Mouse (Mus musculus) hindbrain, postnatal 0 days (tissue): ENCODE measurements at regions not wholly inside any gene's neighbourhood (a gene's known extent, or its start where the extent isn't known, plus 50 kb on each side); places are given as distances from the start of the nearest gene placed in this dataset.

Experiments used
- ATAC-seq: fragments of 200-750 bp; cut with Nextera tagmentation; 2 replicates; pipeline ENCODE4 v1.8.0; 2017; ENCODE audit warnings: mild to moderate bottlenecking, moderate TSS enrichment, moderate library complexity
- DNase-seq: peaks from one replicate; pipeline ENCODE4 v3.0.0-alpha.2; 2015; ENCODE audit warnings: low spot score
- H3K27ac ChIP-seq: fragments of 300-500 bp; sonication (generic); 2 replicates; pipeline ENCODE4 v1.5.1; 2014; ENCODE audit warnings: mild to moderate bottlenecking
- H3K27me3 ChIP-seq: fragments of 300-500 bp; sonication (generic); 2 replicates; pipeline ENCODE4 v1.6.1; 2014; ENCODE audit warnings: low read length, mixed read lengths; ENCODE audit not compliant: insufficient read depth
- H3K36me3 ChIP-seq: fragments of 300-500 bp; sonication (generic); 2 replicates; pipeline ENCODE4 v1.6.1; 2014; ENCODE audit warnings: low read length, mixed read lengths; ENCODE audit not compliant: insufficient read depth
- H3K4me1 ChIP-seq: fragments of 300-500 bp; sonication (generic); 2 replicates; pipeline ENCODE4 v1.6.1; 2014; ENCODE audit warnings: antibody characterized with exemption, low read length, mixed read lengths; ENCODE audit not compliant: insufficient read depth
- H3K4me2 ChIP-seq: fragments of 300-500 bp; sonication (generic); 2 replicates; pipeline ENCODE4 v1.6.1; 2014; ENCODE audit warnings: low read depth, mild to moderate bottlenecking, low read length, moderate library complexity, mixed read lengths
- H3K4me3 ChIP-seq: fragments of 300-500 bp; sonication (generic); 2 replicates; pipeline ENCODE4 v1.5.1; 2014; ENCODE audit warnings: low read length
- H3K9ac ChIP-seq: fragments of 300-500 bp; sonication (generic); replicated peaks from 2 replicates; pipeline ENCODE4 v1.6.1; 2014; ENCODE audit warnings: mild to moderate bottlenecking, low read length, moderate library complexity, mixed read lengths
- H3K9me3 ChIP-seq: fragments of 300-500 bp; sonication (generic); 2 replicates; pipeline ENCODE4 v1.6.1; 2016; ENCODE audit warnings: low read length, mixed read lengths
- CTCF ChIP-seq: IDR thresholded peaks from 2 replicates; pipeline ENCODE4 v1.5.1; 2016; ENCODE audit warnings: antibody characterized with exemption, control low read depth, low read depth
- WGBS: fragments of 180-500 bp; shearing (Covaris S2); extraction: QIAGEN DNeasy Blood & Tissue Kit; methylation state at CpG from one replicate; pipeline ENCODE4 v1.1.7; 2014; 5-methylcytosine and 5-hydroxymethylcytosine counted together

DNA sequence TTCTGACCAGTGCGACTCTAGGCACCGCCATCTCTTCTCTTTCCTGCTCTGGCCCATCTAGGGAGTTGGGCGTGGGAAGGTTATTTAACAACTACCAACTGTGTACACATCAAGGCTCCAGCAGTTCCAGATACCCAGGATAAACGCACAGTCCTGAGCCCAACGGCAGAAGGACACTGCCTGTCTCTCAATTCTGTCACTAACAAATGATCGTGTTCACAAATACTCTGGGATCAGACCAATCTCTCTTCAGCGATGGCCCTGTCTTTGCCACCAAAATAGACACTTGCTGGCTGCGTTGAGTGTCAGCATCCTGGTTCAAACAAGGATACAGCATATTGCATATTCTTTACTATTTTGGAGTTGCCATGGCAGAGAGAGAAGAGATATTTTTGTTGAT is 73.1 kb upstream of the Ppp1r12a start:
- ATAC-seq (no peak), DNase-seq (no peak)
- H3K9me3 ChIP-seq, result no peaks in the 10 kb centered on the region
- 68% methylated on average over 8 of the region's 8 CpGs for WGBS
- 0 out of 2 replicates have a peak overlapping the region, but pooled peaks have one; percentile 34 for H3K27ac ChIP-seq
- H3K4me2 ChIP-seq, result no peak overlapping the region
- no peaks in the 10 kb centered on the region for H3K36me3 ChIP-seq
- no peak overlapping the region for H3K4me3 ChIP-seq
- no peak for TF ChIP-seq CTCF
- no peaks in the 10 kb centered on the region for H3K27me3 ChIP-seq
- no peaks in the 10 kb centered on the region for H3K4me1 ChIP-seq
- H3K9ac ChIP-seq, result no peak overlapping the region

DNA sequence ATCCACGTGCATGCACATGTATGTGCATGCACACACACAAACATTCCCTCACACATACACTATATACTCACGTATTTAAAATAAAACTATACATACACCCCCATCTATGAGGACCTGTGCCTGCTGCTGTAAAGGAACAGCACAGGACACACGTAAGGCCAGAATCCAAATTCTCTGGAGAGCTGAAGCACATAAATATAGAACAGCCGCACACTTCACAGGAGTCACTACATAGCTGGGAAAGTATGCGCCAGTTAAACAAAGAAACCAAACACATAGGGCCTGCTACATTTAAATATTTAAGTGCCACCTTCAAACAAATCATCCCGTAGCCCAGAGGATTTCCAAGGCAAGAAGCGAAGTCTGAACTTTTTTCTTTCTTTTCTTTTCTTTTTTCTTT is 73.8 kb upstream of the Ppp1r12a start:
- ATAC-seq (no peak), DNase-seq (no peak)
- 80% methylated on average over 7 of the region's 7 CpGs for WGBS

DNA sequence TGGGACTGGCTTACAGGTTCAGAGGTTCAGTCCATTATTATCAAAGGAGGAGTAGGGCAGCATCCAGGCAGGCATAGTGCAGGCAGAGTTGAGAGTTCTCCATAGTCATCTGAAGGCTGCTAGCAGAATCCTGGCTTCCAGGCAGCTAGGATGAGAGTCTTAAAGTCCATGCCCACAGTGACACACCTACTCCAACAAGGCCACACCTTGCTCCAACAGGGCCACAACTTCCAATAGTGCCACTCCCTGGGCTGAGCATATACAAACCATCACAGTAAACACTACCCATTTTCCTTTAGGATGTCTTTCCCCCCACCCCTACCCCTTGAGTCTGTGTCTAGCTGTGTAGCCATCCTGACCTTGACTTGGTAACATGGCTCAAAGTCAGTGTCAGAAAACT is 78.8 kb upstream of the Ppp1r12a start:
- no peak overlapping the region for H3K4me2 ChIP-seq
- H3K36me3 ChIP-seq, result no peaks in the 10 kb centered on the region
- no peaks in the 10 kb centered on the region for H3K27me3 ChIP-seq
- H3K27ac ChIP-seq, result no peak overlapping the region
- no peaks in the 10 kb centered on the region for H3K4me1 ChIP-seq
- no peak overlapping the region for H3K9ac ChIP-seq
- TF ChIP-seq CTCF, result no peak
- no peak for DNase-seq
- no peak overlapping the region for H3K4me3 ChIP-seq
- no peak for ATAC-seq
- H3K9me3 ChIP-seq, result no peaks in the 10 kb centered on the region

More for the DNA sequence above, 73.8 kb upstream of the Ppp1r12a start:
- Histone ChIP-seq H3K4me2 (no peak overlapping the region), H3K27me3 (no peaks in the 10 kb centered on the region), H3K9me3 (no peaks in the 10 kb centered on the region), H3K4me1 (no peaks in the 10 kb centered on the region), H3K36me3 (no peaks in the 10 kb centered on the region), H3K27ac (no peak overlapping the region), H3K9ac (no peak overlapping the region), H3K4me3 (no peak overlapping the region)
- TF ChIP-seq CTCF, result no peak

DNA sequence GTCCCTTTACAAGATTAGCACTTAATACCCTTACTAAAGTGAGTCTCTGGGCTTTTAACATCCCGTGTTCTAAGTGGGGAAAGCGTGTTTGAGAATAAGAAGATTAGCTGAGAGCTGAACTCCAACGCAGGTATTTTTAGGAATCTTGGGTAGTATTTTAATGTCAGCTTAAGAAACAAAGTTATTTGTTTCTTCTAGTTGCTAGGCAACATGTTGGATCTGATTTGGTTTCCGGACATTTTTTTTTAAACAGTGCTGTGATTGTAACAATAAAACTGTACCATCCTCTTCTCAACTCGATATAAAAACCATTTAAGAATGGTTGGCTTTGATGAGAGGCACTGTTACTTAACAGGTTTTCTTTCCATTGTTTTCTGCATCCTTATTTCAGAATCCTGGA is 86.8 kb upstream of the Ppp1r12a start:
- DNase-seq (no peak), ATAC-seq (no peak)
- Histone ChIP-seq H3K4me3 (no peak overlapping the region), H3K4me1 (no peaks in the 10 kb centered on the region), H3K27me3 (no peaks in the 10 kb centered on the region), H3K36me3 (no peaks in the 10 kb centered on the region), H3K4me2 (no peak overlapping the region), H3K27ac (no peak overlapping the region), H3K9ac (no peak overlapping the region), H3K9me3 (no peaks in the 10 kb centered on the region)
- TF ChIP-seq CTCF, result no peak
- 50% methylated on average over 5 of the region's 5 CpGs for WGBS

DNA sequence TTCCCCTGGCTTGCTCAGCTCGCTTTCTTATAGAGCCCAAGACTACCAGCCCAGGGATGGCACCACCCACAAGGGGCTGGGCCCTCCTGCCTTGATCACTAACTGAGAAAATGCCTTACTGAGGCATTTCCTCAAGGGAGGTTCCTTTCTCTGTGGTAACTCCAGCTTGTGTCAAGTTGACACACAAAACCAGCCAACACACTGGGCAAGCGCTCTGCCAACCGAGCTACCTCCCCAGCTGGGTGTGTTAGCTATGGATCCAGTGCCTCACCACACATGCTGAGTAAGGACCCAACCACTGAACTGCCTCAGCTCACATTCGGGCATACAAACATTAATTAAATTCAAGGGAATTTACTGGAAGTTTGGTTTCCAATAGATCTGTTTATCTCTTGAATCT is 88.2 kb upstream of the Ppp1r12a start:
- no peak overlapping the region for H3K4me3 ChIP-seq
- H3K36me3 ChIP-seq, result no peaks in the 10 kb centered on the region
- no peaks in the 10 kb centered on the region for H3K27me3 ChIP-seq
- no peaks in the 10 kb centered on the region for H3K9me3 ChIP-seq
- DNase-seq, result no peak
- H3K27ac ChIP-seq, result no peak overlapping the region
- TF ChIP-seq CTCF, result no peak
- no peak overlapping the region for H3K4me2 ChIP-seq
- no peaks in the 10 kb centered on the region for H3K4me1 ChIP-seq
- WGBS, result 83% methylated on average over 4 of the region's 4 CpGs
- no peak for ATAC-seq
- H3K9ac ChIP-seq, result no peak overlapping the region

DNA sequence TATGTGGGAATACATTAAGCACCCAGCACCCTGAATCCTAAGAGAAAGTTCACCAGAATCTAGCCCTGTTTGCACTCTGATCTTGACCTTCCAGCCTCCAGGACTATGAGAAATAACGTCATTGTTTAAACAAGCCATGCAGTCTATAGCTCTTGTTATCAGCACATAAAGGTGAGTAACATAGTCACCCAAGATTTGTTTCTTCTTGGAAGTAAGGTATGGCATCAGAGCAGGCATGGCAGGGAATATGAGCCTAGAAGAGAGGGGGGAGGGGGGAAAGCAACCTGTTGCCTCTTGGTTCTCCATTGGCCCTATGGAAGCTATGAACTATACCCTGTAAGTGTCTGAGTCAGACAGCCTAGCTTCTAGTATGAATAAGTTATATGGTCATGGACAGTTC is 89.8 kb upstream of the Ppp1r12a start:
- Histone ChIP-seq H3K27ac (no peak overlapping the region), H3K9ac (no peak overlapping the region), H3K4me1 (no peaks in the 10 kb centered on the region), H3K4me3 (no peak overlapping the region), H3K36me3 (no peaks in the 10 kb centered on the region), H3K27me3 (no peaks in the 10 kb centered on the region), H3K4me2 (no peak overlapping the region), H3K9me3 (no peaks in the 10 kb centered on the region)
- ATAC-seq (no peak), DNase-seq (no peak)
- 88% methylated on average over 1 of the region's 1 CpGs for WGBS
- no peak for TF ChIP-seq CTCF

DNA sequence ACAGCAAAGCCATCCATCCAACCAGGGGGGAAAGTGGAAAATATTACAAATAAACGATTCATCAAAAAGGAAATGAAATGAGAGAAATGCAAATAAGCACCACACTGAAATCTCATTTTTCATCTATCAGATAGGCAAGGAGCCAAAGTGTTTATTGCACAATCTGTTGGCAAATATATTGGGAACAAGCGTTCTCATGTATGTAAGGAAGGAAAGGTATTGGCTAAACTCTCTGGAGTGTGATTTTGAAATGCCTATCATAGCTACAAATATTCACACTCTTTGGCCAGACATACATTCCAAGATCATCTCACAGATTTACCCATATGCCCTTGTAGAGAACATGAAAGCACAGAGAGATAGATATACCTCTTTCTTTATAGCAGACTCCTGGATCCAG is 90.6 kb upstream of the Ppp1r12a start:
- Histone ChIP-seq H3K9me3 (no peaks in the 10 kb centered on the region), H3K9ac (no peak overlapping the region), H3K27me3 (no peaks in the 10 kb centered on the region), H3K4me3 (no peak overlapping the region), H3K27ac (no peak overlapping the region), H3K4me2 (no peak overlapping the region), H3K4me1 (no peaks in the 10 kb centered on the region), H3K36me3 (no peaks in the 10 kb centered on the region)
- ATAC-seq, result no peak
- DNase-seq, result no peak
- 74% methylated on average over 2 of the region's 2 CpGs for WGBS
- TF ChIP-seq CTCF, result no peak
